ENCODE assay signal across 29 mouse cellular contexts in genomic region chrX:19555944-19556343, GRCm38 (mm10).
DNase-seq lines count a peak whose midpoint lies in the region; ATAC-seq and TF ChIP-seq lines count a peak whose summit lies in the region.
"Had no signal": no experiment of that assay in that cellular context is flagged by ENCODE, and none has a peak within 500 bp of the region (broad histone marks: within the 10 kb centered on the region; RNA-seq: fewer than 3 reads in every experiment).

No protein-coding gene starts in this region.

- H3K27me3 ChIP-seq in forebrain, postnatal 0 days (ENCODE audit: insufficient read depth, low read length), result no peaks in the 10 kb centered on the region
- no peaks in the 10 kb centered on the region for H3K27me3 ChIP-seq in forebrain, embryonic 11.5 days (ENCODE audit: control insufficient read depth, insufficient read depth, low read length)
- H3K27me3 ChIP-seq: CH12.LX; embryonic facial prominence, embryonic 13.5 days; embryonic facial prominence, embryonic 15.5 days; forebrain, embryonic 13.5 days; forebrain, embryonic 15.5 days had no signal

- H3K4me2 ChIP-seq in forebrain, postnatal 0 days (ENCODE audit: low read depth), result no peak overlapping the region
- no peak overlapping the region for H3K4me2 ChIP-seq in forebrain, embryonic 11.5 days (ENCODE audit: low read depth, low read length, severe bottlenecking)
- H3K4me2 ChIP-seq: embryonic facial prominence, embryonic 13.5 days; embryonic facial prominence, embryonic 15.5 days; forebrain, embryonic 13.5 days; forebrain, embryonic 15.5 days had no signal

- TF ChIP-seq CTCF in forebrain, postnatal 0 days (IDR thresholded peaks at IDR 0.05; ENCODE audit: low read depth), result no peak

- no peaks in the 10 kb centered on the region for H3K9me3 ChIP-seq in forebrain, postnatal 0 days (ENCODE audit: low read length)
- no peaks in the 10 kb centered on the region for H3K9me3 ChIP-seq in forebrain, embryonic 11.5 days (ENCODE audit: control insufficient read depth, low read length)
- H3K9me3 ChIP-seq: embryonic facial prominence, embryonic 13.5 days; embryonic facial prominence, embryonic 15.5 days; forebrain, embryonic 10.5 days; forebrain, embryonic 13.5 days; forebrain, embryonic 15.5 days; G1E had no signal

- H3K4me3 ChIP-seq in forebrain, postnatal 0 days (ENCODE audit: low read depth, low read length), result no peak overlapping the region
- no peak overlapping the region for H3K4me3 ChIP-seq in forebrain, embryonic 11.5 days (ENCODE audit: low read depth, low read length)
- H3K4me3 ChIP-seq: embryonic facial prominence, embryonic 13.5 days; embryonic facial prominence, embryonic 15.5 days; erythroblast, embryonic 14.5 days; forebrain, embryonic 10.5 days; forebrain, embryonic 13.5 days; forebrain, embryonic 15.5 days had no signal

- ATAC-seq in forebrain, postnatal 0 days, result no peak
- no peak for ATAC-seq in forebrain, embryonic 11.5 days (replicated peaks; ENCODE audit: low FRiP score)
- ATAC-seq: activated CD4-positive, CD25-positive, alpha-beta regulatory T cell, adult 4 months; CD4-positive, CD25-positive, alpha-beta regulatory T cell, adult 4 months; forebrain, embryonic 13.5 days; forebrain, embryonic 15.5 days; Patski had no signal

- 81% methylated on average over 5 of the region's 5 CpGs for WGBS in forebrain, postnatal 0 days
- 85% methylated on average over 5 of the region's 5 CpGs for WGBS in forebrain, embryonic 11.5 days

- no peak overlapping the region for H3K27ac ChIP-seq in forebrain, postnatal 0 days (ENCODE audit: low read depth, low read length)
- H3K27ac ChIP-seq in forebrain, embryonic 11.5 days (ENCODE audit: low read depth, low read length), result no peak overlapping the region
- H3K27ac ChIP-seq: embryonic facial prominence, embryonic 13.5 days; embryonic facial prominence, embryonic 15.5 days; forebrain, embryonic 10.5 days; forebrain, embryonic 13.5 days; forebrain, embryonic 15.5 days had no signal

- no peak overlapping the region for H3K9ac ChIP-seq in forebrain, postnatal 0 days
- H3K9ac ChIP-seq in forebrain, embryonic 11.5 days (ENCODE audit: low read length), result no peak overlapping the region
- H3K9ac ChIP-seq: embryonic facial prominence, embryonic 13.5 days; embryonic facial prominence, embryonic 15.5 days; forebrain, embryonic 13.5 days; forebrain, embryonic 15.5 days had no signal

- no peaks in the 10 kb centered on the region for H3K4me1 ChIP-seq in forebrain, postnatal 0 days (ENCODE audit: insufficient read depth)
- no peaks in the 10 kb centered on the region for H3K4me1 ChIP-seq in forebrain, embryonic 11.5 days (replicated peaks; ENCODE audit: control insufficient read depth, insufficient read depth, low read length)
- H3K4me1 ChIP-seq: embryonic facial prominence, embryonic 13.5 days; embryonic facial prominence, embryonic 15.5 days; forebrain, embryonic 10.5 days; forebrain, embryonic 13.5 days; forebrain, embryonic 15.5 days had no signal

- H3K36me3 ChIP-seq in forebrain, postnatal 0 days (ENCODE audit: insufficient read depth), result no peaks in the 10 kb centered on the region
- H3K36me3 ChIP-seq in forebrain, embryonic 11.5 days (ENCODE audit: control insufficient read depth, insufficient read depth, low read length), result no peaks in the 10 kb centered on the region
- H3K36me3 ChIP-seq: embryonic facial prominence, embryonic 13.5 days; embryonic facial prominence, embryonic 15.5 days; forebrain, embryonic 10.5 days; forebrain, embryonic 15.5 days; G1E had no signal

- DNase-seq in forebrain, postnatal 0 days, result peak; percentile 4
- no peak for DNase-seq in forebrain, embryonic 11.5 days (ENCODE audit: low spot score)
- DNase-seq in frontal cortex, adult 2 months (ENCODE audit: extremely low spot score in 1 of 2, low spot score in 1 of 2), result peak; percentile 4 to 18
- DNase-seq in frontal cortex, postnatal 25 days (ENCODE audit: low spot score in 2 of 2), result no peak
- peak; percentile 8 for DNase-seq in right cerebral cortex, adult 18-20 months
- no peak for DNase-seq in right cerebral cortex, postnatal 25 days
- DNase-seq in thymus, postnatal 10 days (ENCODE audit: low spot score in 2 of 2), result no peak
- DNase-seq: adrenal gland, adult 8-10 months; adrenal gland, postnatal 14 days; adrenal gland, postnatal 36 days; B cell, adult 2 months; cerebellum, adult 11 months; cerebellum, adult 18-20 months; cerebellum, adult 8-10 months; cerebellum, adult 9-11 months; cerebellum, postnatal 14 days; cerebellum, postnatal 36 days; embryo, embryonic 11 days had no signal

Comparison
In these comparisons a context has a peak if more than half of its experiments do, and no peak if none do; other contexts are left out.
1. DNase-seq: peak in forebrain, postnatal 0 days (single experiment), frontal cortex, adult 2 months (2 of 2) and right cerebral cortex, adult 18-20 months (single experiment); none in forebrain, embryonic 11.5 days (single experiment), frontal cortex, postnatal 25 days (0 of 2), right cerebral cortex, postnatal 25 days (single experiment) and thymus, postnatal 10 days (0 of 2).